Mouse (Mus musculus): ENCODE data around the gene Rnh1. TPM values are rescaled to one million over a fixed set of nuclear protein-coding genes. Genes with fewer than 3 reads are reported as not detected.

Rnh1 gene
- total and polyA plus RNA-seq, 3 experiments, result 71.4 to 94.5 TPM; not detected in 1

- Histone ChIP-seq H3K9me3 (replicated peaks; ENCODE audit: insufficient read depth, low read length) (no peaks in the 10 kb centered on the region), H3K4me1 (ENCODE audit: control insufficient read depth in 1 of 2, insufficient read depth in 2 of 2, low read length in 2 of 2) (peaks cover 6 to 29% of the 10 kb centered on the region in 2 experiments; a peak in 3 of 4 replicates), H3K27ac (ENCODE audit: control insufficient read depth, low read depth, low read length) (peak overlapping the region; percentile 37), H3K27me3 (ENCODE audit: control insufficient read depth in 1 of 2, insufficient read depth in 2 of 2, low read length in 2 of 2) (no peaks in the 10 kb centered on the region), H3K79me2 (ENCODE audit: control insufficient read depth, insufficient read depth, low read length, poor library complexity) (peaks cover 12% of the 10 kb centered on the region), H3K4me3 (ENCODE audit: control insufficient read depth in 1 of 2, insufficient read depth in 1 of 2, low read depth in 2 of 2, low read length in 2 of 2) (peak overlapping the region; percentile 96), H3K36me3 (ENCODE audit: control insufficient read depth in 1 of 2, insufficient read depth in 2 of 2, low read length in 2 of 2) (peaks cover 2 to 18% of the 10 kb centered on the region in 2 experiments; a peak in 3 of 4 replicates), H3K9ac (ENCODE audit: control insufficient read depth, low read depth, low read length, poor library complexity, severe bottlenecking) (peak overlapping the region; percentile 97)
- DNase-seq (ENCODE audit: low read depth, low spot score), result peak; percentile 63
- TF ChIP-seq E2F4 (IDR thresholded peaks at IDR 0.05; ENCODE audit: borderline replicate concordance, low read depth, low read length), result no peak
- no peak for TF ChIP-seq HCFC1 (IDR thresholded peaks at IDR 0.05; ENCODE audit: low read depth, low read length)
- TF ChIP-seq MXI1 (IDR thresholded peaks at IDR 0.05; ENCODE audit: low read depth, low read length), result peak; percentile 68
- peak; percentile 38; the same call in 1 of the 2 replicates for TF ChIP-seq SIN3A (IDR thresholded peaks at IDR 0.05; ENCODE audit: low read length)
- TF ChIP-seq NRF1 (IDR thresholded peaks at IDR 0.05; ENCODE audit: insufficient read depth, low read depth, low read length, poor library complexity, severe bottlenecking), result no peak
Measured at GRCm38 (mm10) chr7:141193348-141193856, 20.7 kb upstream of the Rnh1 start.

GRCm38 (mm10) chr7:141192776-141193347 lies 20.2 kb upstream of the Rnh1 start:
- peaks cover 6 to 29% of the 10 kb centered on the region in 2 experiments; a peak in 3 of 4 replicates for H3K4me1 ChIP-seq (ENCODE audit: control insufficient read depth in 1 of 2, insufficient read depth in 2 of 2, low read length in 2 of 2)
- DNase-seq (ENCODE audit: low read depth, low spot score), result peak; percentile 60
- H3K27ac ChIP-seq (ENCODE audit: control insufficient read depth, low read depth, low read length), result peak overlapping the region; percentile 37; the same call in 1 of the 2 replicates
- H3K27me3 ChIP-seq (ENCODE audit: control insufficient read depth in 1 of 2, insufficient read depth in 2 of 2, low read length in 2 of 2), result no peaks in the 10 kb centered on the region
- H3K9ac ChIP-seq (ENCODE audit: control insufficient read depth, low read depth, low read length, poor library complexity, severe bottlenecking), result peak overlapping the region; percentile 97
- peak overlapping the region; percentile 96 for H3K4me3 ChIP-seq (ENCODE audit: control insufficient read depth in 1 of 2, insufficient read depth in 1 of 2, low read depth in 2 of 2, low read length in 2 of 2)
- H3K79me2 ChIP-seq (ENCODE audit: control insufficient read depth, insufficient read depth, low read length, poor library complexity), result peaks cover 12% of the 10 kb centered on the region
- TF ChIP-seq ZMIZ1 (IDR thresholded peaks at IDR 0.05; ENCODE audit: low read depth, low read length) (no peak), TCF12 (IDR thresholded peaks at IDR 0.05; ENCODE audit: low read depth, low read length) (0 out of 2 replicates have a peak, but pooled peaks have one; percentile 8), SMC3 (IDR thresholded peaks at IDR 0.05; ENCODE audit: low read depth, low read length) (no peak), TAL1 (IDR thresholded peaks at IDR 0.05; ENCODE audit: low read length) (no peak)
- H3K36me3 ChIP-seq (ENCODE audit: control insufficient read depth in 1 of 2, insufficient read depth in 2 of 2, low read length in 2 of 2), result peaks cover 2 to 18% of the 10 kb centered on the region in 2 experiments; a peak in 3 of 4 replicates
- no peaks in the 10 kb centered on the region for H3K9me3 ChIP-seq (replicated peaks; ENCODE audit: insufficient read depth, low read length)

- Histone ChIP-seq H3K79me2 (ENCODE audit: control insufficient read depth, insufficient read depth, low read length, poor library complexity) (peaks cover 12% of the 10 kb centered on the region), H3K9ac (ENCODE audit: control insufficient read depth, low read depth, low read length, poor library complexity, severe bottlenecking) (no peak overlapping the region), H3K4me1 (ENCODE audit: control insufficient read depth in 1 of 2, insufficient read depth in 2 of 2, low read length in 2 of 2) (peaks cover 6 to 25% of the 10 kb centered on the region in 2 experiments; a peak in 3 of 4 replicates), H3K4me3 (ENCODE audit: control insufficient read depth in 1 of 2, insufficient read depth in 1 of 2, low read depth in 2 of 2, low read length in 2 of 2) (no peak overlapping the region), H3K9me3 (replicated peaks; ENCODE audit: insufficient read depth, low read length) (no peaks in the 10 kb centered on the region), H3K27ac (ENCODE audit: control insufficient read depth, low read depth, low read length) (no peak overlapping the region), H3K36me3 (ENCODE audit: control insufficient read depth in 1 of 2, insufficient read depth in 2 of 2, low read length in 2 of 2) (peaks cover 2 to 17% of the 10 kb centered on the region in 2 experiments; a peak in 3 of 4 replicates), H3K27me3 (ENCODE audit: control insufficient read depth in 1 of 2, insufficient read depth in 2 of 2, low read length in 2 of 2) (no peaks in the 10 kb centered on the region)
- DNase-seq (ENCODE audit: low read depth, low spot score), result no peak
- TF ChIP-seq POLR2AphosphoS2 (IDR thresholded peaks at IDR 0.05; ENCODE audit: low read length) (no peak), EP300 (IDR thresholded peaks at IDR 0.05; ENCODE audit: low read depth in 1 of 2, low read length in 2 of 2) (no peak), MXI1 (IDR thresholded peaks at IDR 0.05; ENCODE audit: low read depth, low read length) (no peak), TCF12 (IDR thresholded peaks at IDR 0.05; ENCODE audit: low read depth, low read length) (no peak), CHD2 (IDR thresholded peaks at IDR 0.05; ENCODE audit: low read length) (no peak), USF1 (IDR thresholded peaks at IDR 0.05; ENCODE audit: low read depth, low read length) (no peak), KAT2A (conservative IDR thresholded peaks at IDR 0.05; ENCODE audit: low read depth, low read length) (no peak), GATA1 (IDR thresholded peaks at IDR 0.05; ENCODE audit: low read depth, low read length) (no peak), MYC (IDR thresholded peaks at IDR 0.05; ENCODE audit: low read depth, low read length) (no peak), MYB (IDR thresholded peaks at IDR 0.05; ENCODE audit: low read depth, low read length) (no peak), ELF1 (IDR thresholded peaks at IDR 0.05; ENCODE audit: low read depth, low read length) (no peak), RCOR1 (IDR thresholded peaks at IDR 0.05; ENCODE audit: low read depth, low read length) (no peak), UBTF (IDR thresholded peaks at IDR 0.05; ENCODE audit: borderline replicate concordance, insufficient read depth, low read depth, low read length) (no peak), BHLHE40 (IDR thresholded peaks at IDR 0.05; ENCODE audit: borderline replicate concordance, low read depth, low read length) (no peak), MAZ (IDR thresholded peaks at IDR 0.05; ENCODE audit: low read depth, low read length) (no peak), SIN3A (IDR thresholded peaks at IDR 0.05; ENCODE audit: low read length) (no peak)
Measured at GRCm38 (mm10) chr7:141191796-141192685, 19.4 kb upstream of the Rnh1 start.

Data from MEL (cell line).